Mouse (Mus musculus) right cerebral cortex, postnatal 25 days (tissue): ENCODE measurements around the gene Btbd35f12.
"Not testable (repeated sequence)": the region's sequence is repeated elsewhere in the genome, so short reads cannot be mapped to it uniquely, and the experiment has no call there.

Experiments
- DNase-seq: peaks from one replicate; pipeline ENCODE4 v3.0.0; 2022

Gene Btbd35f12

DNA sequence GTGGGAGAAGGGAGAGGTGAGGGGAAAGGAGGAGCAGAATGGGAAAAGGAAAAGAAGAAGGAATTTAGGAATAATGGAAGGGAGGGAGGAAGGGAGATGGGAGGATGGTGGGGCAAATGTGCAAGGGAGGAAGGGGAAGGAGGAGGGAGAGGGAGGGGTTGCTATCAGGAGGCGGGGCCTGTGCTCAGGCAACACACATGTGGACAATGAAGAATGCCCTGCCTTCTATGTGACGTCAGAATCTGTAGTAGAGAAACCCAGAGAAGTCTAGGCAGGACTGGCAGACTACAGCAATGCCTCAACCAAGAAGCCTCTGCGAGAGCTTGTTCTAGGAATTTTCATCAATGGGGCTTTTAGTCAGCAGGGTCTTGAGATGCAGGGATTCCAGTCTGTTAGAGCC lies at the start of gene Btbd35f12:
Gene Btbd35f12, plus strand, starts transcription at position 301 of the 400 bp plus-strand sequence.
- not testable (repeated sequence) for DNase-seq

GRCm38 (mm10) chrX:33353254-33353653 lies 40.1 kb downstream of the Btbd35f12 start:
- DNase-seq = not testable (repeated sequence)
